Mouse (Mus musculus): ENCODE measurements at regions not wholly inside any gene's neighbourhood (a gene's known extent, or its start where the extent isn't known, plus 50 kb on each side); places are given as distances from the start of the nearest gene placed in this dataset.

DNA sequence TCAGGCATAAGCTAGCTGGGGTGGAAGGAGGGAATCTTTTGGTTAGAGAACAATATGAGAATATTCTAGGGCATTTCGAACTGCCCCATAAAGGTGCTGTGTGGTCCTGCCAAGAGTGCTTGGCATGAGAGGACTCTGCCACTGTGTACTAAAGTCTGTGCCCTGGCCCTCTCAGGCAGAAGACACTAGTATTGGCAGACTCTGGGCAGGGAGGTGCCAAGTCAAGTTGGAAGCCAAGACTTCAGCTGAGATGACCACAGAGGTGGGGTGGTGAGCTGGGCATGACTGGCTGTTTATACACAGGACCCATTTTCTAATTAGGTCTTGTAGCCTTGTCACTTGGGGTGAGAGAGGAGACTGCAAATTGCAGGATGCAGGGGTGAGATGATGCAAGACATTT, 104.4 kb upstream of the Glra1 start:
- DNase-seq = no peak

DNA sequence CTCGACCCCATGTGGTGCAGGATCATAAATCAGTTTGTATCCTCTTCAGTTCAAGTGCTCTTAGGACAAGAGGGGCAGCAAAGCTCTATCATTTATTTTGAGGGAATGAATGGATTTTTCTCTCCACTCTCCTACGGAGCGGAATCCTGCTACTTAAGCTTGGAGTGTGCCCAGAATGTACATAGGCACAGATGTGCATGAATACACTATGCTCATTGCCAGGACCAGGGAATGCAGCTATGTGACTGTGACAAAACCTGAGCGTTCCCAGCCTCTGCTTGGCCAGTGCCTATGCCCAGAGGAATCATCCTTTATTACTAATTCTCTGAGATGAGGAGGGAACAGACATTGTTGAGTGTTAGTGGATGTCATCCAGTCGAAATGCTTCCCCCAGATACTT, 99.5 kb upstream of the Glra1 start:
- DNase-seq = no peak

DNA sequence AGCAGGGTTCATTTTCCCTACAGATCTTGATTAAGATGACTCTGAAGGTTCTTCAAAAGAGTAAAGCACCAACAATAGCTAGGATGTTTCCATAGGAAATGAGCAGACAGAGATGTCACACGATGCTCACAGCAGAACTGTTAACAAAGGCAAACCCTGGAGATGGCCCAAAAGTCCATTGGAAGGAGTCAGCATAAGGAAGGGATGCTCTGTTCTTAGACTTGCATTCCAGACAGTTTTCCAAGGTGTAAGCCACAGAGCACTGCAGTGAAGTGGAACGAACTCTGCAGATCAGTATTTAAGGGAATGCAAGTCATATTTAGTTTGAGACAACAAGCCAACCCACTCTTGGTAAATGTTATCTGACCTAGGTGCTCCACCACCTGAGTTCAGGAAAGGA, 93.9 kb upstream of the Glra1 start:
- DNase-seq = no peak

DNA sequence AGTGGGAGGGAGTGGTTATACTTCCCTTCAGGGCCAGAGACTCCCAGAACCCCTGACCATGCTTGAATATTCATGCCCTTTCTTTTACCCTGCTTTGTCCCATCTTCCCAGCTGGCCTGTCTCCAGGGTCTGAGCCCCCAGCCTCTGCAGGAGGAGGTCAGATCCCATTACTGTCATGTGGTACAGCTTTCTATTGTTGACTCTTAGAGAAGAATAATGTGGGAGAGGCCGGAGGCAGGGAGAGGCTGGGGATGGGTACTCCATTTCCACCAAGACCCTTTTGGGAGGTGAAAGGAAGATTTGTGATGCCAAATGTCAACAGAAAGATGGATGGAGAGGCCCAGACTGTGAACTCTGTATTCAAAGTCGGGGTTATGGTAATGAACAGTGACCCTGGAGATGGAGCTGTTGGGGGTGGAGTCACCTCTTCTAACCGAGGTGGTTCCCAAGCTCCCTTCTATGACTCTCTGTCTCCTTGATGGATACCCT, 77.1 kb upstream of the Glra1 start:
- no peak for DNase-seq

DNA sequence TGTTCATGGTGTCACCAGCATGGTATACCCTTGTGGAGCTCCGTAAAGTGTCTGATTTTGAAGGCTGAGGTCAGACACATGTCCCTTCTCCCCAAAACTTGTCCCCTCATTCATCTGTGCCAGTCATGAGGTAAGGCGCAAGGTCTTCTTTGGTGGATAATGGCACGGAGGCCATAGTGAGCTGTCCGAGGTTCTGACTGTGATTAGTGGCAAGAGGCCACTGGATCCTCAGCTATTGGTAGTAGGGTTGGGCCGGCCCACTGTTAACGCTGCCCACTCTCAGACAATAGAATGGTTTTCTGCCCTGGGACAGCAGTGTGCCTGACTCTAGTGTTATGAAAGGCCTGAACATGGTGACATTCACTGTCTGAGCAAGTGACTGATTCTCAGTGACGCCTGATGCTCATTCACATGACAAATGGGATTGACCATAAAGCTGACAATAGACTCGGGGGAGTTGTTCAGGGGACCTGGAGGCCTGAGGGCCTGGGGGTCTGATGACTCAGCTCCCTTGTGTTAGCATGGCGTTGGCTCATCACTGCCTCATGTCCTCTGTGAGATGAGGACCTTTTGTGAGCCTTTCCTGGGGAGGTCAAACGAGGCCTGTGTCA, 74.5 kb upstream of the Glra1 start:
- DNase-seq = peak; percentile 32

DNA sequence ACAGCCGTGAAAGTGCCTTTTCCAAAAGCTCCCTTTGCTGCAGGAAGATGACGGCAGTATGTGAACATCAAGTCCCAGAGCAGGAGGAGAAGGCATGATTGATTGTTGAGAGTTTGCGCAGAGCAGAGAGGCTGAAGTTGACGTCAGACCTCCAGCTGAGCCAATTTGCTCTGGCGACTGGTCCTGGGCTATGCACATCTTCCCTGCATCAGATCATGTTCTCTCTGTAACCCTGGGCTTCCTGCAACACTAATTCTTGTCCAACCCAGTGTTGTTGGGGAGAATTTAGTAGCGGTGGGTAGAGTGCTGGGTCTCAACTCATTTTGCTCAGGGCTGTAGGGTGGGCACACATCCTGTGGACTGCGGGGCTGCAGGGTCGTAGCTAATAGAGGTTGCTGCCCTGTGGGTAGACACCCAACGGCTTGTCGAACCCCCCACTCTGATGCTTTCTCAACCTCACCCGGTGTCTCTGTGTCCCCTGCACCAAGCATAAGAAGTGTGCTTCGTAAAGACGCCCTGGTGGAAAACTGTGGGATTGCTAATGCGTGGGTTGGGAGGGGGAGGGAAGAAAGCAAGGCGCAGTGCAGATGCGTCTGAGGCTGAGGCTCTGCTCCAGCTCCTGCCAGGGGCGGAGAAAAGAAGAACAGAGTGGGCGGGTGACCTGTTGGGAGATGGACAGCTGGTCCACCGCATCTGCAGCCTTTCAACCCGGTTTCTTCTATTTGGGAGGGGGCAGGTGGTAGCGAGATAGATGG, 73.4 kb upstream of the Glra1 start:
- DNase-seq = peak; percentile 2

DNA sequence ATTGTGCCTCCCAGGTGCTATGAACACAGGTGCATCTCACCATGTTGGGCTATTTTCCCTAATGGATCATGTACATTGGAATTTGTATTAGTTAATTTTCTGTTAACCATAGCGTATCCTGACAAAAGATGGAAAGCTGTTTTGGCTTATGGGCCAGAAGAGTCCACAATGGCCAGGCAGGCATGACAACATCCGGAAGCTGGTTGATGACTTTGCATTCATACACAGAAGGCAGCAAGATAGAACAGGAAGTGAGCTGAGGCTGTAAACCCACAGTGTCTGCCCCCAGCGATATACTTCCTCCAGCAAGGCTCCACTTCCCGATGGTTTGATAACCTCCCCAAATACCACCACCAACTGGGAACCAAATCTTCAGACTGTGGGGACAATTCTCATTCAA, 55.1 kb upstream of the Glra1 start:
- no peak for DNase-seq

DNA sequence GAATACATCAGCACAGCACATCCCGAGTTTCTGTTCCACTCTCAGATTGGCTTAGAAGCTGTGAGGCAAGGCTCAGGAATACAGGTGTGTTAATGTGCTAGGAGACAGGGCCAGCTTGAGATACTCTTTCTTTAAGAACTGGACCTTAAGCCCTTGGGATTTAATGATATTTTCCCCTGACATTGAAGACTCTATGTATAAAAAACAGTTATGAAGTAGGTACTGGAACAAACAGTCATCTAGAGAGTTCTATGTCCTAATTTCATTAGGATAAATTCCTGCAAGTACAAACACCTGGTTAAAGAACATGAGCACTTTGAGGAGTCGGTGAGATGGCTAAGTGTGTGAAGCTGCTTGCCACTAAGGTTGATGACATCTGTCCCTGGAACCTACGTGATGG, 54.3 kb upstream of the Glra1 start:
- no peak for DNase-seq

All from retina, postnatal 1 day (tissue).